Mouse (Mus musculus) liver, postnatal 0 days (tissue): ENCODE data around the gene Lrch1.

ENCODE experiments used
- CTCF ChIP-seq: sonication (generic); IDR thresholded peaks from 2 replicates; pipeline ENCODE4 v1.5.1; 2016; ENCODE audit warnings: antibody characterized with exemption, low read depth
- EP300 ChIP-seq: IDR thresholded peaks from 2 replicates; pipeline ENCODE4 v1.6.1; 2016; ENCODE audit warnings: antibody characterized with exemption, low read depth, mild to moderate bottlenecking

GRCm38 (mm10) chr14:74925951-74926517, 21.6 kb downstream of the Lrch1 start:
- no peak for TF ChIP-seq EP300
- TF ChIP-seq CTCF: no peak
